Mouse (Mus musculus): Measurements from ENCODE around the gene 4930432M17Rik. TPM values are rescaled to one million over a fixed set of nuclear protein-coding genes. Genes with fewer than 3 reads are reported as not detected.

4930432M17Rik gene
- polyA plus RNA-seq, 1 experiment from 2014 or later = not detected

DNA sequence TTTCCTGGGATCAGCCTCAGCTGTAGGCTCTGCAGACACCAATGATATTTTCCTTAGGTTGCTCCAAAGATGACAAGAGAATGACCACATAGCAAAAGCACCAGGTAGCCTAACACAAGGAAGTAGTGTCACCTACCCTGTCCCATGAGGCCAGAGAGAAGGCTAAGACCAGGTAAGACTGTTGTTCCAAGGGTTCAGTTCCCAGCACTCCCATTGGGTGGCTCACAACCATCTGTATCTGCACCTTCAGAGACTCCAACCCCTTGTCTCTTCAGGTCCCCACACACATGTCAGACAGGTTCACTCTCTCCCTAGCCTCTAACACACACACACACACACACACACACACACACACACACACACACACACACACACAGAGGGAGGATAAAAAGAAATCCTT lies 44.8 kb downstream of the 4930432M17Rik start:
- no peak for ATAC-seq (ENCODE audit: low FRiP score, low read depth)
- Histone ChIP-seq H3K36me3 (no peaks in the 10 kb centered on the region), H3K4me1 (replicated peaks) (peaks cover 6% of the 10 kb centered on the region), H3K4me2 (no peak overlapping the region), H3K9me3 (no peaks in the 10 kb centered on the region), H3K4me3 (no peak overlapping the region), H3K27me3 (no peaks in the 10 kb centered on the region), H3K9ac (no peak overlapping the region), H3K27ac (replicated peaks) (no peak overlapping the region)

DNA sequence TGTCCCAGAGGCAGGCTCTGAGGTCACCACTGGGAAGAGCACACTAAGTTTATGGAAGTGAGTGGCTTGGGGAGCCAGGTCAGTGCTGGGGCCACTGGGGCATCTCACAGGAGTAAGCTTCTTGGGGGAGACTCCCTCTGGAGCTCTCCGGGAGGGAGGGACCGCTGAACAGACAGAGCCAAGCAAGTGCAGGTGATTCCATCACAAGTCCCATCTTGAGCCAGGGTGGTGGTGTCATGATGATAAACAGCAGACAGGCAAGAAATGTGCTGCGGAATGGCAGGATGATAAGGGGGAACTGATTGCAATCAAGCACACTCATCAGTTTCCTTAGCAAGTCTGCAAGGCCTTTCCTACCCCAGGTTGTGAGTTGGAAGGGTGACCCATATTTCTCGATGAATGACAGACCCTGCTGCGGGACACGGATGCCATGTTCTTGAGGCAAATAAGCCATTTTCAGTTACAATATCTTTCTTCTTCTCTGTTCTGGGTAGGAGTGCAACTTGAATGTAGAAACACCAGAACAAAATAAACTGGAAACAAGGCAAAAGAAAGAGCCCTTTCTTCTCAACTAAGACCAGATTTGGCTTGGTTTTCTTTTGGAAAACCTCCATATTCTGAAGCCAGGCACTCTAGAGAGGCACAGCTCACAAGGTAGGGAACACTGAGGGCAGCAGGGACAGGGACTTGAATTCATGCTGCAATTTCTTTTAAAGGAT lies 45.3 kb downstream of the 4930432M17Rik start:
- Histone ChIP-seq H3K9ac (no peak overlapping the region), H3K4me2 (no peak overlapping the region), H3K4me3 (no peak overlapping the region), H3K27me3 (no peaks in the 10 kb centered on the region), H3K9me3 (no peaks in the 10 kb centered on the region), H3K4me1 (replicated peaks) (peaks cover 8% of the 10 kb centered on the region), H3K36me3 (no peaks in the 10 kb centered on the region), H3K27ac (replicated peaks) (peak overlapping the region; percentile 47; the same call in 1 of the 2 replicates)
- 76% methylated on average over 6 of the region's 6 CpGs for WGBS
- no peak for ATAC-seq (ENCODE audit: low FRiP score, low read depth)

- Histone ChIP-seq H3K36me3 (no peaks in the 10 kb centered on the region), H3K4me3 (no peak overlapping the region), H3K9me3 (no peaks in the 10 kb centered on the region), H3K9ac (no peak overlapping the region), H3K4me2 (no peak overlapping the region), H3K27me3 (no peaks in the 10 kb centered on the region), H3K27ac (replicated peaks) (no peak overlapping the region), H3K4me1 (replicated peaks) (peaks cover 14% of the 10 kb centered on the region)
- 80% methylated on average over 5 of the region's 5 CpGs for WGBS
- no peak for ATAC-seq (ENCODE audit: low FRiP score, low read depth)
Measured at GRCm38 (mm10) chr3:121716480-121716879, 45.9 kb downstream of the 4930432M17Rik start.

GRCm38 (mm10) chr3:121718679-121719078 lies 48.1 kb downstream of the 4930432M17Rik start:
- Histone ChIP-seq H3K4me3 (no peak overlapping the region), H3K36me3 (no peaks in the 10 kb centered on the region), H3K9me3 (no peaks in the 10 kb centered on the region), H3K4me2 (no peak overlapping the region), H3K9ac (no peak overlapping the region), H3K27ac (replicated peaks) (no peak overlapping the region), H3K4me1 (replicated peaks) (peaks cover 24% of the 10 kb centered on the region), H3K27me3 (no peaks in the 10 kb centered on the region)
- no peak for ATAC-seq (ENCODE audit: low FRiP score, low read depth)
- WGBS = 83% methylated on average over 8 of the region's 8 CpGs

DNA sequence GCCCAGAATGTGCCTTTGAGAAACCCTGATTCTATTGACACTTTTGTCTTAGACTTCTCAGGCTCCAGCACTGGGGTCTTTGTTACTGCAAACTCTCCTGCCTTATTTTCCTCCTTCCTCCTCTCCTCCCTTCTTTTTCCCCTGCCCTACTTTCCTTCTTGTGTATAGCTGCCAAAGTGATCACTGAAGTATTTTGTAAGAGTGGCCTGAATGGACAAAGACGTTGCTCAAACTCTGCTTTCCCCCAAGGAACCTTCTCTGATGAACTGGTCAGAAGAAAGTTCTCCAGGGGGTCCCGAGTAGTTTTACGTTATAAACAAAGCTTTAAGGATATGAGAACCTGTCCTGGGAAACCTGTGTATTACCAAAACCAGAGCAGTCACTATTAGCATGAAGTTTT lies 49.1 kb downstream of the 4930432M17Rik start:
- Histone ChIP-seq H3K4me3 (no peak overlapping the region), H3K4me1 (replicated peaks) (peaks cover 29% of the 10 kb centered on the region), H3K9ac (no peak overlapping the region), H3K36me3 (no peaks in the 10 kb centered on the region), H3K27ac (replicated peaks) (no peak overlapping the region), H3K9me3 (no peaks in the 10 kb centered on the region), H3K4me2 (no peak overlapping the region), H3K27me3 (no peaks in the 10 kb centered on the region)
- no peak for ATAC-seq (ENCODE audit: low FRiP score, low read depth)
- 70% methylated on average over 3 of the region's 3 CpGs for WGBS

DNA sequence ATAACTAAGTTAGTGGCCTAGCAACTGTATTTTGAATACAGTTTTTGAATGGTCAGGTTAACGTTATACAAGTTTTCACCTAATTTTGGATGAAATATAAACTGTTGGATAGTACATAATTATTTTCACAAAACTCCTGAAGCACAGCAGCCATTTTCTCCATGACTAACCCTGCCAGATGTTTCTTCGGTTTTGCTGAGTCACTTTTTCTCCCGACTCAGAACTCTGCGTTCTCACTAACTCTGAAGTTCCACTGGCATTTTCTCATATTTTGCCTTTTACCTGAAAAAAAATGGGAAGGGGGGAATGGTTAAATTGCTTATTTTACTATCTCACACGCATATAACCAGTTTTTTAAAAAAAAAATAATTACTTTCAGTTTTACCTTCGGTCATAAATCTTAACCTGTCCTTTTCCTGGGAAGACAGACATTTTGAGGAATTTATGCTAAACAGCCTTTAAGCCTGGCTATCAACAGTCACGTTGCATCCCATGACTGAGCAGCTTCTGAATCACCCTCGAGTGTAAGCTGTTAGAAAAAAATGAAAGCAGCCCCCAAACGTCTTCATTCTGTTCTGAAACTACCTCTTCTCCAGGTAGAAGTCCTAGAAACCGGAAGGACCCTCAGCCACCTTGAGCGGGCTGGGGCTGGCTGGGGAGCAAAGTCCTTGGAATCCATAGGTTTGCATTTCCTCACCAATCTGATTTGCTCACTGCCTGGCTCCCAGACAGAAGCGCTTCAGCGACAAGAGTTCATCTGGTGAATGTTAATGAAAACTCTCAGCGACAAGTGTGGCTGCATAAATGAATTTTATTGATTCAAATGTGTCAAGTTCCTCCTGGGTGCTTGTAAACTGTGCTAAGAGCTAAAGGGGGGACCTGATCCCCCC lies 50.5 kb downstream of the 4930432M17Rik start:
- no peak for ATAC-seq (ENCODE audit: low FRiP score, low read depth)
- WGBS = 40% methylated on average over 14 of the region's 14 CpGs
- no peak overlapping the region for H3K9ac ChIP-seq
- peaks cover 34% of the 10 kb centered on the region for H3K4me1 ChIP-seq (replicated peaks)
- no peaks in the 10 kb centered on the region for H3K9me3 ChIP-seq
- H3K4me2 ChIP-seq = peak overlapping the region; percentile 36
- H3K27ac ChIP-seq (replicated peaks) = no peak overlapping the region
- H3K27me3 ChIP-seq = no peaks in the 10 kb centered on the region
- no peak overlapping the region for H3K4me3 ChIP-seq
- H3K36me3 ChIP-seq = no peaks in the 10 kb centered on the region

DNA sequence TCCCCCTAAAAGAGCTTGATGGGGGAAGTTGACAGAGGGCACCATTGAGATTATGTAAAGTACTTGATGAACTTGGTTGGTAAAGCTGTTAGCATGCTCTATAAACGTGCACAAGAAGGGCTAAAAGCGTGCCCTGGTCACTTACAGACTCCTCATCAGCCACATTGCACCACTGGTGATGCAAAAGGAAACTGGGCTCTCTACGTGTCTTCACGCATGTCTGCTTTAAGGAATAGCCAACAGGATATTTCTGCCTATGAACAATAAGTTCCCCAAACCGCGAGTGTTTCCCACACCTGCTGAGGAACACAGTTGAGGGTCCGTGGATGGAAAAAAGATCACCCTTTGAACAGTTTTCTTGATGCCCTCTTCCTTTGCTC lies 51.1 kb downstream of the 4930432M17Rik start:
- H3K9ac ChIP-seq = no peak overlapping the region
- H3K4me1 ChIP-seq (replicated peaks) = peaks cover 34% of the 10 kb centered on the region
- no peaks in the 10 kb centered on the region for H3K27me3 ChIP-seq
- no peak overlapping the region for H3K4me3 ChIP-seq
- H3K36me3 ChIP-seq = no peaks in the 10 kb centered on the region
- WGBS = 56% methylated on average over 7 of the region's 7 CpGs
- ATAC-seq (ENCODE audit: low FRiP score, low read depth) = no peak
- H3K27ac ChIP-seq (replicated peaks) = no peak overlapping the region
- H3K9me3 ChIP-seq = no peaks in the 10 kb centered on the region
- H3K4me2 ChIP-seq = peak overlapping the region; percentile 36

DNA sequence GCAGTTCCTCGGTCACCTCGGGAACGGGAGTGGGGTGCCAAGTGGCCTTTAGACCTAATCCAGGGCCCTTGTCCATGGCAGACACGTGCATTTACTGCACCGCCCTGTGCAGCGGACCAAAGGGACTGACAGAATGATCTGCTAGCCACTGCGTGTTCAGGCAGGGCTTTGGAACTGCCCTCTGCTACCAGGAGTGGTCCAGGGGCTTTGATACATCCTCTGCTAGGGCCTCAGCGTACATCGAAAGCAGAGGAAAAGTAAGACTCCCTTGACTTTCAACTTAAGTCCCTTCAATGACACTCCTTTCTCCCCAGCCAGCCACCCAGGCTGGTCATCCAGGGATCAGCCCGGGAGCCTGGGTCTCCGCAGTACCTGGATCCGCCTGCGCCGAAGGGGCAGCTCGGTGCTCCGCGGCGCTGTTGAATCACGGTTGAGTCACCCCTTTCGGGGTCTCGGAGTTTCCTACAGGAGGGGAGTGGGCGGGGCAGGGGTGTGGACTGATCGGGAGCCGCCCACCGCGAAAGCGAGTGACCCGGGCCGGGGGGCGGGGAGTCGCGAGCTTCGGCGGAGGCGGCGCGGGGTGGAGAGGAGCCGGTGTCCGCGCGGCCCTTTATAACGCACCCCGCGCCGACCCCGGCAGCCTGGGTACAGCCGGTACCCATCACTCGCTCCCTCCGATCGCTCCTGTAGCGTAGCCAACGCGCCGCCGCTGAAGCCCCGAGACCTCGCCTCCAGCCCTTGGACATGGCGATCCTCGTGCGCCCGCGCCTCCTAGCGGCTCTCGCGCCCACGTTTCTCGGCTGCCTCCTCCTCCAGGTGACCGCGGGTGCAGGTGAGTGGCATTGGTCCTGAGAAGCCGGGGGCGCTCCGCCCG lies 52.6 kb downstream of the 4930432M17Rik start, which contains the start of gene F3:
Gene F3, plus strand, starts transcription at position 567 of the 874 bp plus-strand sequence.
- WGBS = under 1% methylated on average over 62 of the region's 73 CpGs
- peak; percentile 82 for ATAC-seq (ENCODE audit: low FRiP score, low read depth)
- Histone ChIP-seq H3K4me2 (peak within 1 kb of the TSS; percentile 85), H3K27ac (replicated peaks) (peak within 1 kb of the TSS; percentile 69), H3K4me1 (replicated peaks) (peaks cover 34% of the 10 kb centered on the region), H3K4me3 (peak within 1 kb of the TSS; percentile 73), H3K36me3 (no peaks in the 10 kb centered on the region), H3K27me3 (no peaks in the 10 kb centered on the region), H3K9me3 (no peaks in the 10 kb centered on the region), H3K9ac (peak within 1 kb of the TSS; percentile 61)

DNA sequence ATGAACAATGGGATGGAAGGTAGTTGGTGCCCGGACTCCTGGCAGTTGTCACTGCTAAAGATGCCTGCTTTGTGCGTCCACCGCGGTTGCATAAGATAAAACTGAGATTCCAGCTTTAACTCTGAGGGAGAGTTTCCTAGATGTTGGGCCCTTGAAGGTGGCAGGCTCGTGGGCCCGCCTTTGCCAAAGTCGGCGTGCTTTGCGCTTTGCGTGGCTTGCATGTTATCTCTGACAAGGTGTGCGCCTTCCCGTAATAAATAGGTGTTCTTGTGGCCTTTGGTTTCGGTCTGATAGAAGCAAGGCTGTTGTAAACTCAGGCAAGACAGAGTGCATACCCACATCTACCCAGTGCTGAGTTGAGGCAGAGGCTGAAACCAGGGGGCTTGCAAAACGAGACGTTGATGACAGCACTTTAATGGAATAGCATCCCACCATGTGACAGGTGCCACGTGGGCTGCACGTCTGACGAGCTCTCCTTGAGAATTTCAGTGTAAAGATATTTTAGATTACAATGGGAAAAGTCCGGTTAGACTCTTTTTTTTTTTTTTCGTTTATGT lies 53.5 kb downstream of the 4930432M17Rik start:
- no peaks in the 10 kb centered on the region for H3K27me3 ChIP-seq
- ATAC-seq (ENCODE audit: low FRiP score, low read depth) = peak; percentile 31
- peak overlapping the region; percentile 73 for H3K4me3 ChIP-seq
- H3K27ac ChIP-seq (replicated peaks) = peak overlapping the region; percentile 69
- H3K36me3 ChIP-seq = no peaks in the 10 kb centered on the region
- WGBS = 6% methylated on average over 20 of the region's 20 CpGs
- H3K9me3 ChIP-seq = no peaks in the 10 kb centered on the region
- peaks cover 34% of the 10 kb centered on the region for H3K4me1 ChIP-seq (replicated peaks)
- H3K4me2 ChIP-seq = peak overlapping the region; percentile 85
- peak overlapping the region; percentile 61 for H3K9ac ChIP-seq

DNA sequence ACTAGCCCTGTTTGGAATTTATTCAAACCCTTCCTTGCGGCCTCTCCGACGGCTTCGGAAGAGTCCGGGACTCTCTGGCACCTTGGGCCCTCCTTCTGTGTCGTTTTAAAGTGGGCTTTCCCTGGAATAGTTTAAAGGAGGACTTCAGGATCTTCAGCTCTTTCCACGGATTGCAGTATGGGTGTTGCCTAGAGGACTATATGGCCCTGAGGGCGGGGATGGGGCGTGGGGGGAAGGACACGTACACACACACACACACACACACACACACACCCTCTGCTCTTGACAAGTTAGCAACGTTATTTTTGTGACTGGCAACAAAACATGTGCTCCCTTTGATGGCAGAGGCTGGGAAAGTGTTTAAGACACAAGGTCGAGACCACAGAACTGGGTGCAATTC lies 54.0 kb downstream of the 4930432M17Rik start:
- no peaks in the 10 kb centered on the region for H3K9me3 ChIP-seq
- peak overlapping the region; percentile 61 for H3K9ac ChIP-seq
- peaks cover 34% of the 10 kb centered on the region for H3K4me1 ChIP-seq (replicated peaks)
- no peaks in the 10 kb centered on the region for H3K36me3 ChIP-seq
- 37% methylated on average over 12 of the region's 12 CpGs for WGBS
- no peaks in the 10 kb centered on the region for H3K27me3 ChIP-seq
- no peak for ATAC-seq (ENCODE audit: low FRiP score, low read depth)
- peak overlapping the region; percentile 85 for H3K4me2 ChIP-seq
- H3K27ac ChIP-seq (replicated peaks) = no peak overlapping the region
- H3K4me3 ChIP-seq = peak overlapping the region; percentile 73

- ATAC-seq (ENCODE audit: low FRiP score, low read depth) = no peak
- peaks cover 4% of the 10 kb centered on the region; the same call in 1 of the 2 replicates for H3K36me3 ChIP-seq
- peak overlapping the region; percentile 85; the same call in 1 of the 2 replicates for H3K4me2 ChIP-seq
- no peak overlapping the region for H3K27ac ChIP-seq (replicated peaks)
- no peak overlapping the region for H3K4me3 ChIP-seq
- peaks cover 34% of the 10 kb centered on the region for H3K4me1 ChIP-seq (replicated peaks)
- 77% methylated on average over 10 of the region's 10 CpGs for WGBS
- H3K27me3 ChIP-seq = no peaks in the 10 kb centered on the region
- H3K9ac ChIP-seq = no peak overlapping the region
- no peaks in the 10 kb centered on the region for H3K9me3 ChIP-seq
Measured at GRCm38 (mm10) chr3:121725651-121726050, 55.1 kb downstream of the 4930432M17Rik start.
